In the genomic region with DNA sequence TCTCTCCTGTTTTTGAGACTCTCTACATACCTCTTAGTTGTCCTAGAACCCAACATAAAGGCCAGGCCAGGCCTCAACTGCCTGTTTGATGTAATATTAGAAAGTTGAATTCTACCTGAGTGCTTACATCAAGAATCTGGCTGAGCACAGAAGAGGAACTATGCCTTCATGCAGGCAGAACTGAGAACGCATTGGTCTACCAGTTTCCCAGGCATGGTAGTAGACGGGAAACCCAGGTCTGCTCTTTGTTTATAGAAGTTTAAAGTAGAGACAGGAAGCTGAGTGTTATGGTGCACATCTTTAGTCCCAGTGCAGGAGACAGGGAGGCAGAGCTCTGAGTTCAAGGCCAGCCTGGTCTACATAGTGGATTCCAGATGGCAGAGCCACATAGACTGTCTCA, we compare ENCODE assay signal across 30 mouse cellular contexts. TPM values are rescaled to one million over a fixed set of nuclear protein-coding genes. Genes with fewer than 3 reads are reported as not detected.
A peak's percentile ranks its signal among the peaks of the same experiment; 100 is the strongest.
DNase-seq lines count a peak whose midpoint lies in the region; ATAC-seq and TF ChIP-seq lines count a peak whose summit lies in the region.
"Had no signal": no experiment of that assay in that cellular context is flagged by ENCODE, and none has a peak within 500 bp of the region (broad histone marks: within the 10 kb centered on the region; RNA-seq: fewer than 3 reads in every experiment).

No protein-coding gene starts in this region.

- no peak for TF ChIP-seq POLR2A in spleen, adult 2 months (IDR thresholded peaks at IDR 0.05; ENCODE audit: low read depth, low read length)

- H3K27me3 ChIP-seq in spleen, adult 2 months (ENCODE audit: control insufficient read depth, insufficient read depth, low read length), result no peaks in the 10 kb centered on the region
- H3K27me3 ChIP-seq in splenic B cell, adult 2 months (ENCODE audit: control insufficient read depth, insufficient read depth, low read length, poor library complexity, severe bottlenecking), result no peaks in the 10 kb centered on the region
- H3K27me3 ChIP-seq: embryonic facial prominence, embryonic 13.5 days; forebrain, embryonic 12.5 days; forebrain, embryonic 15.5 days; heart, embryonic 12.5 days; heart, embryonic 15.5 days had no signal

- peaks cover 13% of the 10 kb centered on the region for H3K36me3 ChIP-seq in spleen, adult 2 months (ENCODE audit: control insufficient read depth, insufficient read depth, low read length)
- H3K36me3 ChIP-seq in splenic B cell, adult 2 months (ENCODE audit: control insufficient read depth, insufficient read depth, low read length, poor library complexity, severe bottlenecking), result no peaks in the 10 kb centered on the region; the same call in none of the 2 replicates

- peak overlapping the region; percentile 71 for H3K27ac ChIP-seq in spleen, adult 2 months (ENCODE audit: insufficient read depth, low read length)
- H3K27ac ChIP-seq: embryonic facial prominence, embryonic 10.5 days; embryonic facial prominence, embryonic 13.5 days; forebrain, embryonic 12.5 days; forebrain, embryonic 15.5 days; gastrocnemius, adult 2 months; heart, embryonic 15.5 days; hindbrain, embryonic 14.5 days; hindbrain, postnatal 0 days had no signal

- TF ChIP-seq CTCF in spleen, adult 2 months (IDR thresholded peaks at IDR 0.05; ENCODE audit: extremely low read depth, insufficient read depth, insufficient read length, insufficient replicate concordance), result no peak

- peak in 1 of 2 experiments; percentile 25 for DNase-seq in spleen, adult 2 months (ENCODE audit: low read depth in 1 of 2, low spot score in 2 of 2)
- DNase-seq in spleen, adult 18-20 months, result no peak
- DNase-seq in B cell, adult 2 months, result peak; percentile 50 to 54
- peak; percentile 69 for DNase-seq in splenic B cell, adult 2 months (ENCODE audit: low read depth, low spot score)
- no peak for DNase-seq in kidney, postnatal 10 days
- DNase-seq in frontal cortex, adult 2 months (ENCODE audit: extremely low spot score in 1 of 2, low spot score in 1 of 2), result no peak
- DNase-seq: adrenal gland, adult 8-10 months; adrenal gland, postnatal 25 days; cerebellum, adult 8-10 months; cerebellum, postnatal 10 days; embryo, embryonic 11 days; gastrocnemius, adult 2 months; gastrocnemius, postnatal 14 days; heart, adult 18-20 months; heart, postnatal 10 days; heart, postnatal 4 days had no signal

- 13% methylated on average over 2 of the region's 2 CpGs for WGBS in spleen, adult 2 months

- no peak overlapping the region for H3K4me3 ChIP-seq in spleen, adult 2 months (ENCODE audit: extremely low read depth, insufficient read depth, insufficient read length)
- H3K4me3 ChIP-seq: embryonic facial prominence, embryonic 10.5 days; embryonic facial prominence, embryonic 13.5 days; erythroblast, embryonic 14.5 days; forebrain, embryonic 12.5 days; forebrain, embryonic 15.5 days; gastrocnemius, adult 2 months; heart, embryonic 12.5 days; heart, embryonic 15.5 days had no signal

- peak; percentile 22; the same call in 1 of the 2 replicates for ATAC-seq in granulocyte monocyte progenitor cell, adult 5-6 weeks (replicated peaks; ENCODE audit: poor library complexity, severe bottlenecking)
- ATAC-seq: activated CD4-positive, CD25-positive, alpha-beta regulatory T cell, adult 4 months; forebrain, embryonic 15.5 days; hindbrain, postnatal 0 days; inflammation-experienced regulatory T-cells, adult 6 months; intestine, embryonic 16.5 days had no signal

- H3K4me1 ChIP-seq in spleen, adult 2 months (ENCODE audit: control insufficient read depth, insufficient read depth, insufficient read length), result peaks cover 19% of the 10 kb centered on the region
- H3K4me1 ChIP-seq: heart, embryonic 12.5 days had no signal

RNA-seq across cellular contexts. Expression of a gene that starts 6.6 kb away (rescaled TPM):
- polyA plus RNA-seq in spleen, adult 2 months (2012; rRNA removed), result 15.9 and 25.4 TPM in 2 replicates
- total RNA-seq in granulocyte monocyte progenitor cell, adult 5-6 weeks (2014; fragmentation: Nextera tagmentation), result 54.4 and 78.4 TPM in 2 replicates
- 23.3 and 26.8 TPM in 2 replicates for total RNA-seq in granulocyte monocyte progenitor cell, adult 5-6 weeks (2017)
- polyA plus RNA-seq in frontal cortex, adult 2 months (2012; rRNA removed), result 251 and 275 TPM in 2 replicates

RNA-seq across cellular contexts. Expression of a gene that starts 13.5 kb away (rescaled TPM):
- polyA plus RNA-seq in spleen, adult 2 months (2012; rRNA removed), result 2.1 and 3.1 TPM in 2 replicates
- total RNA-seq in granulocyte monocyte progenitor cell, adult 5-6 weeks (2014; fragmentation: Nextera tagmentation), result not detected in 2 replicates
- not detected in 2 replicates for total RNA-seq in granulocyte monocyte progenitor cell, adult 5-6 weeks (2017)
- polyA plus RNA-seq in frontal cortex, adult 2 months (2012; rRNA removed), result 13.3 and 13.9 TPM in 2 replicates

RNA-seq across cellular contexts. Expression of a gene that starts 36.9 kb away (rescaled TPM):
- 0.13 TPM in 1 of 2 replicates, not detected in the other for polyA plus RNA-seq in spleen, adult 2 months (2012; rRNA removed)
- not detected in 2 replicates for total RNA-seq in granulocyte monocyte progenitor cell, adult 5-6 weeks (2014; fragmentation: Nextera tagmentation)
- total RNA-seq in granulocyte monocyte progenitor cell, adult 5-6 weeks (2017), result not detected in 2 replicates
- 1.2 and 1.4 TPM in 2 replicates for polyA plus RNA-seq in frontal cortex, adult 2 months (2012; rRNA removed)
- total RNA-seq: adrenal gland, adult 8-10 months; adrenal gland, postnatal 25 days; heart, adult 18-20 months; heart, postnatal 10 days; heart, postnatal 4 days; MEL had no signal
- polyA plus RNA-seq: activated CD4-positive, CD25-positive, alpha-beta regulatory T cell, adult 4 months; erythroblast, embryonic 14.5 days; inflammation-experienced regulatory T-cells, adult 6 months had no signal

RNA-seq across cellular contexts. Expression of a gene that starts 45.0 kb away (rescaled TPM):
- 2.2 and 2.6 TPM in 2 replicates for polyA plus RNA-seq in spleen, adult 2 months (2012; rRNA removed)
- total RNA-seq in granulocyte monocyte progenitor cell, adult 5-6 weeks (2014; fragmentation: Nextera tagmentation), result 8.5 and 12.7 TPM in 2 replicates
- 5.7 and 6.1 TPM in 2 replicates for total RNA-seq in granulocyte monocyte progenitor cell, adult 5-6 weeks (2017)
- 7.8 and 8.0 TPM in 2 replicates for polyA plus RNA-seq in frontal cortex, adult 2 months (2012; rRNA removed)
- polyA plus RNA-seq: erythroblast, embryonic 14.5 days had no signal

Comparison
In these comparisons a context has a peak if more than half of its experiments do, and no peak if none do; other contexts are left out.
1. DNase-seq: peak in B cell, adult 2 months (2 of 2) and splenic B cell, adult 2 months (single experiment); none in spleen, adult 18-20 months (0 of 2), kidney, postnatal 10 days (single experiment) and frontal cortex, adult 2 months (0 of 2).